Mouse (Mus musculus): ENCODE data around the gene 4930579G24Rik. TPM values are rescaled to one million over a fixed set of nuclear protein-coding genes. Genes with fewer than 3 reads are reported as not detected.

Gene 4930579G24Rik
- total RNA-seq, 4 experiments from 2014 or later = 1.1 to 1.4 (median 1.2) TPM

Other genes with a start within 250 kb of the 4930579G24Rik start
- gene Fnip2, start 61.3 kb upstream of the 4930579G24Rik start, total RNA-seq (2022) = 10 to 100 TPM; 18.4 to 25.9 (median 21.7) TPM
- 10 to 100 TPM; 60.5 to 75.1 (median 64.0) TPM for gene Ppid, start 37.7 kb upstream of the 4930579G24Rik start, total RNA-seq (2022)
- 10 to 100 TPM; 23.1 to 28.2 (median 25.4) TPM for gene Etfdh, start 421 bp downstream of the 4930579G24Rik start, total RNA-seq (2022)
- 10 to 100 TPM; 14.1 to 16.4 (median 15.6) TPM for gene Rxfp1, start 108.8 kb downstream of the 4930579G24Rik start, total RNA-seq (2022)
- 10 to 100 TPM; 13.4 to 26.8 (median 15.3) TPM for gene Tmem144, start 223.7 kb downstream of the 4930579G24Rik start, total RNA-seq (2022)